Mouse (Mus musculus) left cerebral cortex, adult 18-20 months (tissue): Measurements from ENCODE around the gene Pef1. TPM values are rescaled to one million over a fixed set of nuclear protein-coding genes. Genes with fewer than 3 reads are reported as not detected.

Source experiments
- DNase-seq, 2 experiments: peaks; one replicate each; pipeline ENCODE4 v3.0.0; 2021 to 2022; ENCODE audit warnings: low spot score in 2 of 2, mixed read lengths in 1 of 2
- total RNA-seq, 2 experiments: library from RNA; stranded (reverse); gene quantifications; 2 replicates each; pipeline ENCODE4 v1.2.3; 2021

Gene Pef1
- total RNA-seq, 2 experiments from 2014 or later, result 79.7 to 82.3 TPM

DNA sequence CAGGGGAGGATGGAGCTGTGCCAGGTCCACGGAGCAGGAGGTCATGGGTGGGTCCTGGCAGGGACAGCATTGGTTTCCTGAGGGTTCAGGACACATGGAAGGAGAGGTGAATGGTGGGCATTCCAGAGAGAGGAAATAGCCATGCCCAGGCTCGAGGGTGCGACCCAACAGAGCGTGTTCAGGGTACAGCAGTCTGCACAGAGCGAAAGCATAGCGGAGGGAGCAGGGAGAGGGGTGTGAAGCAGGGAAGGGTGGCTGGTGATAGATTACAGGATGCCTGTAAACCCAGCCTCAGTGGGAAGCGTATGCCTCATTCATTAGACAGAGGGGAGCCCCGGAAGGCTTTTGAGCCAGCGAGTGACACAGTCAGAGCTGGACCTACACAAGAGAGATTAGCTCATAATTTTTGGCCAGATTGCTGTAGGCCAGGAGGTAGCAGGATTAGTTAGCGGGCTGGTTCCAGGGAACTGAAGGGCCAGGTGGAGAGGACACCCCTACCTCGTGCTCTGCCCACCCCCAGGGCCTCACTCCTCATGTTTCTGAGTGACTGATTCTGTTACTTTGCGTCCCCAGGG, 17.0 kb upstream of the Pef1 start:
- no peak for DNase-seq

- peak; percentile 94 to 99 for DNase-seq
Measured at GRCm38 (mm10) chr4:130087293-130087692, 15.1 kb upstream of the Pef1 start.

DNA sequence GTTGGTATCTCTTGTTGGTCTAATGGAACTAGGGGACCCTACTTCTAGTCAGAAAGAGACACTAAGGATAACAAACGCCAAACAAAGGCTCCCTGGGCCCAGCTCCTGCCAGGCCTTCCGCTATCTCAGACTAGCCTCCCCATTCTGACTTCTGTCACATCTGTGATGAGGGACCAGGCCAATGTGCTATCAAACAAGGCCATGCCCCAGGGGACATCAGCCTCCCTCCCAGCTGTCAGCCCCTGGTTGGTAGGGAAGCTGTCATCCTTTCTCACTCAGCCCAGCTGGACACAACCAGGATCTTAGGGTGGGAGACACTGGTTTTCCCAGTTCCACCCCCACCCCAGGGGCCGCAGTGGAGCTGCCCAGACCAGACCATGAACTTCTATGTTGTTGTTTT, 7.2 kb upstream of the Pef1 start:
- DNase-seq, result no peak

GRCm38 (mm10) chr4:130101183-130101582, 1.2 kb upstream of the Pef1 start:
- no peak for DNase-seq

DNA sequence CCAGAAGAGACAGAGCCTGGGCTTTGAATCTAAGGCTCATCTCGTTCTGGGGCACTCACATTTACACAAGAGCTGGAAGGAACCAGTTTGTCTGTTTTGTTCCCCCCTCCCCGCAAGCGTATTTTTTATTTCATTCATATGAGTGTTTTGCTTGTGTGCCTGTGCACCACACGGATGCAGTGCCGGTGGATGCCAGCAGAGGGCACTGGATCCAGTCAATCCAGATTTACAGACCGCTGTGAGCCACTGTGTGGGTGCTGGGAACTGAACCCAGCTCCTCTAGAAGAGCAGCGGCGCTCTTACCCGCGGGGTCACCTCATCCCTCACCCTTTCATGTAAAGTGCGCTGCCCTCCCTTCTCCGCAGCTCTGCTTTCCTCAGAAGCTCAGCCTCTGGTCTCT, 1.3 kb downstream of the Pef1 start:
- DNase-seq, result no peak

GRCm38 (mm10) chr4:130104584-130104983, 2.2 kb downstream of the Pef1 start:
- DNase-seq, result no peak

DNA sequence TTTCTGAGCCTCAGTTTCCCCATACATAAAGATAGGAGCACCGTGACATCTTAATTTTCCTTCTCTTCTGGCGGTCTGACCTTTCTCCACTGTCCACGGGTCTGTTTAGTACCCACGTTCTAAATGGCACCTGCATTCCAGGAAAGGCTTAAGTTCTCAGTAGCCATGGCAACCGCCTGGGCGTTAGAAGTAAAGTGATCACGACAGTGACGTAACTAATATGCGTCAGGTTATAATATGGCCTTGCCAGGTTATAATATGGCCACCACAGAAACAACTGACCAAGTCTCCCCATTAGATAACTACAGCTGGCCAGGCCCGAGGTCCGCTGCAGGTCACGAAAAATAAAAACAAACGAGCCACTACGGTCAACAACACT, 4.7 kb downstream of the Pef1 start:
- DNase-seq, result no peak

GRCm38 (mm10) chr4:130107444-130108131, 5.2 kb downstream of the Pef1 start:
- DNase-seq, result peak; percentile 100

- DNase-seq, result no peak
Measured at GRCm38 (mm10) chr4:130108929-130109328, 6.6 kb downstream of the Pef1 start.

DNA sequence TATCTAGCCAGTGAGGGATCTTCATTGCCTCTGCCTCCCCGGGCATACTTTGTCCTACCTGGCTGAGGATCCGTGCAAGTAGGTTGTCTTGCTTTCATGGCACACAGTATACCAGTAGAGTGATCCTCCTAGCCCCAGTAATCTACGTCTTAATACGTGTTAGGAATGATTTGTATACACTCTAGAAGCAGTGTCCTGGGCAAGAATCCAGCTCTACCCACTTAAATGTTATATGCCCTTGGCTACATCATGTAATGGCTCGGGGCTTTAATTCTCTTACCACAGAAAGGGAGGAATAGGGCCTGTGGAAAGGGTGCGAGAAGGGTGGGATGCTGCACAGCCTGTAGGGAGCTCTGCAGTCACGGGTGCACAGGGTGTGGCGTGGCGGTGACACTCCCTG, 7.3 kb downstream of the Pef1 start:
- no peak for DNase-seq

DNA sequence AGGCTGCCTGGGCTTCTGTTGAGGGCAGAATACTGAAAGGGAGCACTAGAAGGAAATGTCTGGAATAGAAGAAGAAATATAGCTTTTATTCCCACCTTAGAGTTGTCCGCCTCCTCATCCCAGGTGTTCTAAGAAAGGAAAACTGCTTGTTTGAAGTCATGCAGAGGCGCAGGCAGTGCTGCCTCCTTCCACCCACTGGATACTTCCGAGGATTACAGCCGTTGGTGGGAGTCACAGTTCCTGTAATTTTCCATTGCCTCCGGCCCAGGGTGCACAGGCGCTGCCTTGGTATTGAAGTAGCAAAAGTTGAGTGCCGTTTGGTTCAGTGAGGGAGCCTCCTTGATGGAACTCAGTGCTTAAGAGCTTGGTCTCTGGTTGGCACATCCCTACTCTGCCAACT, 7.7 kb downstream of the Pef1 start:
- peak; percentile 14 to 55 for DNase-seq

- DNase-seq, result peak in 1 of 2 experiments; percentile 12
Measured at GRCm38 (mm10) chr4:130112299-130112698, 9.9 kb downstream of the Pef1 start.

DNA sequence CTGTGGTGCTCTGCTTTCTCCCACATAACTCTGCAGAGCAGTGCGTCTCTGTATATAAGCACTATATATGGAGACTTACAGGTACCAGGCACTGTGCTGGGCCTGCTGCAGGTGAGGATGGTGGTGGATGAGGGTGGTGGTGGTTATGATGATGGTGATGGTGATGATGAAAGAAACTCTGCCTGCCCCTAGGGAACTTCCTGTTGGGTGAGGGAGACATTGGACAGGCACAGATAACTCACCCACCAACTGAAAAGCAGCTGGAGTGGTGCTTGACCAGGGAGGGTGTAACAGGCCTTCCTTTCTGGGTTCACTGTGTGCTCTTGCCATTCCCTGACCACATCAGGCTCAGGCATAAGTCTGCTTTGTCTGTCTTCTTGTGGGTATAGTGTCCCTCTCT, 10.4 kb downstream of the Pef1 start:
- no peak for DNase-seq

DNA sequence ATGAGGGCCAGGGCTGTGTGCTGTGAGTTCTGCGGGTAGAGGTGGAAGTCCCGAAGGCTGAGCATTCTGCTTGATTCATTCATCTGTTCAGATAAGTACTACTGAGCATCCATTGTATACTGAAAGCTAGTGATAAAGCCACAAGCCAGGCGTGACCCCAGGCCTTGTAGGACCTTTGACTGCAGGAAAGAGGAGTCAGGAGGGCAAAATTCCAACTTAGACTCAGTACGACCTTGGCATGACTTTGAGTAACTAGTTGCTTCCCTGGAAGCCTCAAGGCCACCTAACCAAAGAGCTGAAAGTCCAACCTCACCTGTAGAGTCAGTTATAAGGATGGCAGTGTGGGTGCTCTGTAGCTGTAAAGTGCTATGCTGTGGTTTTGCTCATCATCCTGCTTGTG, 18.4 kb downstream of the Pef1 start:
- DNase-seq, result no peak

DNA sequence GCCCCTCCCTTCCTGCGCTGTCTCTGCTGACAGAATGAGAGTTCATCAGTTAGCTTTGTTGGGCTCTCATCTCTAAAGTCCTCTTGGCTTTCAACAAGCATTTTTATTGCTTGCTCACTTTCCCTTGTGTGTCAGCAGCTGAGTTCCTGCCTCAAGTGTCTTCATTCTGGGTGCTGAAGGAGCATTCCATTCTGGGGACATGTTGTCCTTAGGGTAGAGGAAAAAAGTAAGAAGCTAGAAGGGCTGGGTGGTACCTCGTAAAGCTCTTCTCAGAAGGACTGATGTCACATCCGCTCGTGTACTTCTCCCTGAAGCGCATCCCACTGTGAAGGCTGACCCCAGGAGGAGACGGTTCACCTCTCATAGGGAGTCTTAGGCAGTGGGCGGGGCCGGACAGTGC, 19.2 kb downstream of the Pef1 start:
- no peak for DNase-seq

GRCm38 (mm10) chr4:130123020-130123419, 20.7 kb downstream of the Pef1 start:
- no peak for DNase-seq

GRCm38 (mm10) chr4:130124110-130124509, 21.8 kb downstream of the Pef1 start:
- no peak for DNase-seq

GRCm38 (mm10) chr4:130125164-130125563, 22.8 kb downstream of the Pef1 start:
- DNase-seq, result no peak

GRCm38 (mm10) chr4:130125935-130126334, 23.6 kb downstream of the Pef1 start:
- no peak for DNase-seq

DNA sequence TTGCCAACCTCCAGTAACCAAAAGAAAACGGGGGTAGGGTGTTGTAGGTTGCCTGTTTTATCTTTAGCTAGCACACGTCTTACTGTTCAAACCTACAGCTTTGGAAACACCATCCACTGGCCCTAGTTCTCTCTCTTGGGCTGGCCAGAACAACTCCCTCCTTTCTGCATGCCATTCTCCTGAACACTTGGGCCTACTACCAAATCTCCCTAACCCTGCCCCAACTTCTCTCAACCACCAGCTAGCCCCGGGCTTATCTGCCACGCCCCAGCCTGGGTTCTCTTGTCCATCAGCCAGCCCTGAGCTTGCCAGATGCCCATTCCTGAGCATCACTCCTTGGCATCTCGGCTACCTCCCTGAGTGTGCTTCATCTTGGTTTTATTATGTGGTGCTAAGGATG, 26.5 kb downstream of the Pef1 start:
- DNase-seq, result no peak

DNA sequence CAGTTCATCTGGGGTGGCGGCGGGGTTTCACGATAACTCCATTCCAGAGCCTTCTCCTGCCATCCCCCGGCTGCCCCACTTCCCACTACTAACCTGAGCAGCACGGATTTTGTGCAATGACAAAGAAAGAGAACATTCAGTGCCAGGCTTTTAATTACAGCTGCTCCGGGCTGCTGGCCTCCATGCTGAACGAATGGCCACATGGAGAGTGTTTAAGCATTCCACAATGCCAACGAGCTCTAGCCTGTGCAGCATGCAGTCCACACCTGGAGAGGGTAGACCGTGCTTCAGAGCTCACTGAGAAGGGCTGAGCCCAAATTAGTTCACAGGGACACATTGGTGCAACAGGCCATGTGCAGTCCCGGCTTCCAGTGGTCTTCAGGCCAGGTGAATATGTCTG, 27.7 kb downstream of the Pef1 start:
- DNase-seq, result no peak

GRCm38 (mm10) chr4:130130641-130131350, 28.4 kb downstream of the Pef1 start:
- DNase-seq, result no peak
